Mouse (Mus musculus): ENCODE results near the gene Loxl1.

DNA sequence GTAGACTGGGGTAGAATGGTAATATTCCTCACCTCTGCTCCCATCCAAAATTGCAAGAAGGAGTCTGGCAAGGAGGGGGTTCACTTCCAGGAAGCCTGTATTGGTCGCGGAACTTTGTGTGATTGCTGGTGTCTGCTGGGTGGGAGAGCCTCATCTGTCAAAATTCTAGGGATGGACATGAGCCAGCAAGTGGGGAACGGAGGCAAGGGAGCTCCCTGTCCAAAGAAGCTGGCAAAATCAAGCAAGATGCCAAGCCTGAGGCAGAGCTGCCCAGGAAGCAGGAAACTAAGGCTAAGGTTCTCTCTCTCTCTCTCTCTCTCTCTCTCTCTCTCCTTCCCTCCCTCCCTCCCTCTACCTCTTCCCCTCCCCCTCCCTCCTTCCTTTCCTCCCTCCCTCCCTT is 4.4 kb upstream of the Loxl1 start:
- TF ChIP-seq POLR2A (IDR thresholded peaks at IDR 0.05; ENCODE audit: borderline replicate concordance, insufficient read depth, low read length) (no peak), CTCF (IDR thresholded peaks at IDR 0.05; ENCODE audit: borderline replicate concordance, insufficient read depth, low read depth, low read length) (no peak)
